Mouse (Mus musculus) stomach, postnatal 0 days (tissue): ENCODE data around the gene Lhx2. TPM values are rescaled to one million over a fixed set of nuclear protein-coding genes. Genes with fewer than 3 reads are reported as not detected.

ENCODE experiments used
- ATAC-seq: fragments of 200-750 bp; cut with Nextera tagmentation; 2 replicates; pipeline ENCODE4 v1.8.0; 2017; ENCODE audit not compliant: low FRiP score, low TSS enrichment
- DNase-seq: peaks from one replicate; pipeline ENCODE4 v3.0.0-alpha.2; 2016; ENCODE audit warnings: low spot score
- H3K27ac ChIP-seq: fragments of 300-500 bp; sonication (generic); replicated peaks from 2 replicates; pipeline ENCODE4 v1.5.1; 2014; ENCODE audit warnings: mild to moderate bottlenecking, control low read depth
- H3K27me3 ChIP-seq: fragments of 300-500 bp; sonication (generic); 2 replicates; pipeline ENCODE4 v1.6.1; 2014; ENCODE audit warnings: low read length; ENCODE audit not compliant: control insufficient read depth, insufficient read depth
- H3K36me3 ChIP-seq: fragments of 300-500 bp; sonication (generic); 2 replicates; pipeline ENCODE4 v1.6.1; 2014; ENCODE audit warnings: low read length, mixed read lengths; ENCODE audit not compliant: control insufficient read depth, insufficient read depth
- H3K4me1 ChIP-seq: fragments of 300-500 bp; sonication (generic); replicated peaks from 2 replicates; pipeline ENCODE4 v1.6.1; 2014; ENCODE audit warnings: antibody characterized with exemption; ENCODE audit not compliant: control insufficient read depth, insufficient read depth
- H3K4me2 ChIP-seq: fragments of 300-500 bp; sonication (generic); replicated peaks from 2 replicates; pipeline ENCODE4 v1.6.1; 2014; ENCODE audit warnings: low read depth, mild to moderate bottlenecking, control low read depth, moderate library complexity
- H3K4me3 ChIP-seq: fragments of 300-500 bp; sonication (generic); 2 replicates; pipeline ENCODE4 v1.5.1; 2014; ENCODE audit warnings: low read depth, low read length, control low read depth
- H3K9ac ChIP-seq: fragments of 300-500 bp; sonication (generic); 2 replicates; pipeline ENCODE4 v1.6.1; 2014; ENCODE audit warnings: mild to moderate bottlenecking, low read length, control low read depth, mixed read lengths
- H3K9me3 ChIP-seq: fragments of 300-500 bp; sonication (generic); 2 replicates; pipeline ENCODE4 v1.6.1; 2016; ENCODE audit warnings: low read length; ENCODE audit not compliant: control insufficient read depth
- CTCF ChIP-seq: IDR thresholded peaks from 2 replicates; pipeline ENCODE4 v1.5.1; 2016; ENCODE audit warnings: antibody characterized with exemption, low read depth, mild to moderate bottlenecking, moderate library complexity
- EP300 ChIP-seq: optimal IDR thresholded peaks from 2 replicates; pipeline ENCODE3; 2016; ENCODE audit warnings: antibody characterized with exemption
- WGBS: fragments of 180-500 bp; shearing (Covaris S2); extraction: QIAGEN DNeasy Blood & Tissue Kit; methylation state at CpG from one replicate; pipeline ENCODE4 v1.1.7; 2014; 5-methylcytosine and 5-hydroxymethylcytosine counted together
- polyA plus RNA-seq: library from polyadenylated mRNA; unstranded; fragments of >200 nt; fragmentation: Nextera tagmentation; extraction: Ambion mirVana; gene quantifications from 2 replicates; pipeline ENCODE4 v1.2.1, GENCODE M21; 2015

The Lhx2 gene
- polyA plus RNA-seq, 1 experiment from 2014 or later: not detected

- Histone ChIP-seq H3K27ac (no peak overlapping the region), H3K9ac (no peak overlapping the region), H3K4me2 (peak overlapping the region; percentile 62), H3K9me3 (no peaks in the 10 kb centered on the region), H3K27me3 (peaks cover 53% of the 10 kb centered on the region), H3K4me3 (peak overlapping the region; percentile 41), H3K36me3 (no peaks in the 10 kb centered on the region), H3K4me1 (peaks cover 5% of the 10 kb centered on the region; the same call in 1 of the 2 replicates)
- 1% methylated on average over 57 of the region's 57 CpGs for WGBS
- no peak for TF ChIP-seq CTCF
- no peak for TF ChIP-seq EP300
- DNase-seq (no peak), ATAC-seq (0 out of 2 replicates have a peak, but pooled peaks have one; percentile 18)
These were observed 12.7 kb downstream of the Lhx2 start for GRCm38 (mm10) chr2:38351641-38352320.

- H3K27me3 ChIP-seq: peaks cover 55% of the 10 kb centered on the region
- DNase-seq: no peak
- H3K36me3 ChIP-seq: no peaks in the 10 kb centered on the region
- no peaks in the 10 kb centered on the region for H3K9me3 ChIP-seq
- no peak for TF ChIP-seq CTCF
- TF ChIP-seq EP300: no peak
- H3K4me2 ChIP-seq: no peak overlapping the region
- H3K9ac ChIP-seq: no peak overlapping the region
- ATAC-seq: no peak
- no peak overlapping the region for H3K27ac ChIP-seq
- H3K4me3 ChIP-seq: 0 out of 2 replicates have a peak overlapping the region, but pooled peaks have one; percentile 41
- 12% methylated on average over 21 of the region's 21 CpGs for WGBS
- H3K4me1 ChIP-seq: peaks cover 5% of the 10 kb centered on the region; the same call in 1 of the 2 replicates
These were observed 13.4 kb downstream of the Lhx2 start for GRCm38 (mm10) chr2:38352321-38353007.

GRCm38 (mm10) chr2:38353008-38353379, 13.9 kb downstream of the Lhx2 start:
- Histone ChIP-seq H3K27me3 (peaks cover 59% of the 10 kb centered on the region), H3K4me1 (peaks cover 5% of the 10 kb centered on the region; the same call in 1 of the 2 replicates), H3K4me2 (no peak overlapping the region), H3K27ac (no peak overlapping the region), H3K4me3 (no peak overlapping the region), H3K9ac (no peak overlapping the region), H3K9me3 (no peaks in the 10 kb centered on the region), H3K36me3 (no peaks in the 10 kb centered on the region)
- ATAC-seq (no peak), DNase-seq (no peak)
- no peak for TF ChIP-seq EP300
- TF ChIP-seq CTCF: no peak
- 9% methylated on average over 10 of the region's 10 CpGs for WGBS

- DNase-seq (no peak), ATAC-seq (no peak)
- no peak for TF ChIP-seq EP300
- no peak for TF ChIP-seq CTCF
- Histone ChIP-seq H3K27me3 (peaks cover 55% of the 10 kb centered on the region), H3K36me3 (no peaks in the 10 kb centered on the region), H3K4me3 (no peak overlapping the region), H3K27ac (no peak overlapping the region), H3K4me2 (no peak overlapping the region), H3K9me3 (no peaks in the 10 kb centered on the region), H3K4me1 (peaks cover 5% of the 10 kb centered on the region; the same call in 1 of the 2 replicates), H3K9ac (no peak overlapping the region)
- 24% methylated on average over 4 of the region's 4 CpGs for WGBS
These were observed 14.6 kb downstream of the Lhx2 start for GRCm38 (mm10) chr2:38353664-38354063.

- TF ChIP-seq CTCF: no peak
- TF ChIP-seq EP300: no peak
- Histone ChIP-seq H3K9ac (no peak overlapping the region), H3K27ac (no peak overlapping the region), H3K9me3 (no peaks in the 10 kb centered on the region), H3K36me3 (no peaks in the 10 kb centered on the region), H3K4me1 (peaks cover 5% of the 10 kb centered on the region; the same call in 1 of the 2 replicates), H3K4me2 (no peak overlapping the region), H3K4me3 (no peak overlapping the region), H3K27me3 (peaks cover 58% of the 10 kb centered on the region)
- no peak for DNase-seq
- no peak for ATAC-seq
- WGBS: 5% methylated on average over 22 of the region's 22 CpGs
These were observed 15.2 kb downstream of the Lhx2 start for GRCm38 (mm10) chr2:38354179-38354716.
